Mouse (Mus musculus): ENCODE data around the gene Pigx.

- TF ChIP-seq CTCF (IDR thresholded peaks at IDR 0.05; ENCODE audit: low read depth, low read length) (no peak), GATA1 (IDR thresholded peaks at IDR 0.05; ENCODE audit: borderline replicate concordance, low read length) (no peak), POLR2AphosphoS5 (IDR thresholded peaks at IDR 0.05; ENCODE audit: insufficient replicate concordance, low read depth, low read length) (no peak)
Measured at GRCm38 (mm10) chr16:32114406-32114805, 14.9 kb upstream of the Pigx start.
